Mouse (Mus musculus) bone marrow, adult 2 months (tissue): ENCODE results near the gene Coro7.

ENCODE experiments used
- CTCF ChIP-seq: fragments of 200-500 bp; IDR thresholded peaks from 2 replicates; pipeline ENCODE4 v1.5.1; 2011; ENCODE audit warnings: low read length, control low read depth; ENCODE audit not compliant: control insufficient read depth, insufficient read depth
- POLR2A ChIP-seq: fragments of 200-500 bp; IDR thresholded peaks from 2 replicates; pipeline ENCODE4 v1.6.1; 2011; ENCODE audit warnings: low read depth, mild to moderate bottlenecking, control low read depth, low read length, borderline replicate concordance; ENCODE audit not compliant: control insufficient read depth

- TF ChIP-seq POLR2A (no peak), CTCF (no peak)
Observed at GRCm38 (mm10) chr16:4727526-4727925, 47.9 kb upstream of the Coro7 start.
